Mouse (Mus musculus): Measurements from ENCODE around the gene Nosip. TPM values are rescaled to one million over a fixed set of nuclear protein-coding genes. Genes with fewer than 3 reads are reported as not detected.

Nosip gene
- 59.3 and 65.1 TPM in 2 replicates for polyA plus RNA-seq (2014; fragmentation: Nextera tagmentation; extraction: Ambion mirVana)

DNA sequence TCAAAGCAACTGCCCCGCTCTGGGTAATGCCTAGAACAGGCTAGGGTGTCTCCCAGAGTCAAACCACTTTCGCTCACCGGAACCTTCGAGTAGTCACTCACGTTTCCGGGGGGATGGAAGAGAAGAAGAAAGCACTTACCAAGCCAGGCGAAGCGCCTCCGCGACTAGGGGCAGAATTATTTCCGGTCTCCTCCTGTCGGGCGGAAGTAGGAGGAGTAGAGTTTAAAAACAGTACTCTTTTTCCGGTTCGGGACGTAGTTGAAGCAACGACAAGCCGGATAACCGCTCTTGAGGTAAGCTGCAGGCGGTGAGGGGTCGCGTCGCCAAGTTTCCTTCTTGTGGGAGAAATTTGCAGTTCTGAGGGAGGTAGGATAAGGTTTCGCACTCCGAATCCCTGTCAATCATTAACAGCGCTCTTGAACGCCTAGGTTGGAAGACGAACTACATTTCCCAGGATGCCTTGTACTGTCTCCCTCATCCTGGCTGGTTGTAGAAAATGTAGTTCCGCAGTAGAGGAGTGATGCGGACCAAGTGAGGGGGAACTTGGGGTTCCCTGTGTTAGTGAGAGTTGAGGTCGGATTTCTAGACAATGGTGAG, at the start of gene Nosip, which contains the start of gene Prrg2:
Gene Nosip, plus strand, starts transcription at position 191 of the 597 bp plus-strand sequence.
Gene Prrg2, minus strand, starts transcription at position 439 of the 597 bp plus-strand sequence.
- H3K9ac ChIP-seq (ENCODE audit: low read length), result peak within 1 kb of the TSS; percentile 68
- peak within 1 kb of the TSS; percentile 67; the same call in 1 of the 2 replicates for H3K27ac ChIP-seq (ENCODE audit: low read depth, low read length)
- peak within 1 kb of the TSS; percentile 64 for H3K4me3 ChIP-seq (ENCODE audit: low read depth, low read length)
- H3K36me3 ChIP-seq (ENCODE audit: control insufficient read depth, insufficient read depth, low read length), result no peaks in the 10 kb centered on the region
- peak within 1 kb of the TSS; percentile 52 for H3K4me2 ChIP-seq (ENCODE audit: low read depth)
- under 1% methylated on average over 31 of the region's 31 CpGs for WGBS
- no peaks in the 10 kb centered on the region for H3K27me3 ChIP-seq (ENCODE audit: control insufficient read depth, insufficient read depth, low read length)
- DNase-seq (ENCODE audit: low spot score) (peak; percentile 96), ATAC-seq (ENCODE audit: insufficient read depth, low FRiP score, low TSS enrichment) (peak; percentile 87)
- H3K4me1 ChIP-seq (ENCODE audit: control insufficient read depth, insufficient read depth, low read length), result peaks cover 13% of the 10 kb centered on the region; the same call in 1 of the 2 replicates
- H3K9me3 ChIP-seq (ENCODE audit: control insufficient read depth, low read length), result no peaks in the 10 kb centered on the region

DNA sequence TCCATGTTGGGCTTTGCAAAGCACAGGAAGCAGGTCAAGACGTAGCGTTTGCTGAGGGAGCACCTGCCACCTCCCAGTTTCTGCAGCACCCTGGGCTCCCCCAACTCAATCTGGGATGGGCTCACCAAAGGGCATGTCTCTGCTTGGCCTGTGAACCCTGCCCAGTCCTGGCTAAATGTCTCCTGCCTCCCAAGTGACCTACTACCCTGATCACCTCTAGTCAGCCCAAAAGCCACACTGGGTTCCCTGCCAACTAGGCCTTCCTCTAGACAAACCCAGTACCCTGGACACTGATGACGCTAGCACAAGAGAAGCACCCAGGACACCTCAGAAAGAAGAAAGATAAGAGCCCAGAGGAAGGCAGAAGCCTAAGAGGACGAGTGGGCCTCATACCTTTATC, 49.4 kb upstream of the Nosip start:
- peaks cover 31% of the 10 kb centered on the region for H3K36me3 ChIP-seq (ENCODE audit: control insufficient read depth, insufficient read depth, low read length)
- no peaks in the 10 kb centered on the region for H3K9me3 ChIP-seq (ENCODE audit: control insufficient read depth, low read length)
- H3K4me2 ChIP-seq (ENCODE audit: low read depth), result no peak overlapping the region
- 86% methylated on average over 4 of the region's 4 CpGs for WGBS
- peaks cover 9% of the 10 kb centered on the region for H3K4me1 ChIP-seq (ENCODE audit: control insufficient read depth, insufficient read depth, low read length)
- H3K27me3 ChIP-seq (ENCODE audit: control insufficient read depth, insufficient read depth, low read length), result no peaks in the 10 kb centered on the region
- H3K27ac ChIP-seq (ENCODE audit: low read depth, low read length), result no peak overlapping the region
- DNase-seq (ENCODE audit: low spot score) (no peak), ATAC-seq (ENCODE audit: insufficient read depth, low FRiP score, low TSS enrichment) (no peak)
- H3K9ac ChIP-seq (ENCODE audit: low read length), result no peak overlapping the region
- H3K4me3 ChIP-seq (ENCODE audit: low read depth, low read length), result no peak overlapping the region

- WGBS, result 96% methylated on average over 16 of the region's 16 CpGs
- H3K27ac ChIP-seq (ENCODE audit: low read depth, low read length), result no peak overlapping the region
- DNase-seq (ENCODE audit: low spot score) (no peak), ATAC-seq (ENCODE audit: insufficient read depth, low FRiP score, low TSS enrichment) (no peak)
- peaks cover 25% of the 10 kb centered on the region for H3K36me3 ChIP-seq (ENCODE audit: control insufficient read depth, insufficient read depth, low read length)
- no peaks in the 10 kb centered on the region for H3K9me3 ChIP-seq (ENCODE audit: control insufficient read depth, low read length)
- no peaks in the 10 kb centered on the region for H3K27me3 ChIP-seq (ENCODE audit: control insufficient read depth, insufficient read depth, low read length)
- H3K4me3 ChIP-seq (ENCODE audit: low read depth, low read length), result no peak overlapping the region
- H3K4me2 ChIP-seq (ENCODE audit: low read depth), result no peak overlapping the region
- peaks cover 12% of the 10 kb centered on the region for H3K4me1 ChIP-seq (ENCODE audit: control insufficient read depth, insufficient read depth, low read length)
- no peak overlapping the region for H3K9ac ChIP-seq (ENCODE audit: low read length)
Observed at GRCm38 (mm10) chr7:45013366-45014095, 48.7 kb upstream of the Nosip start.

- 96% methylated on average over 3 of the region's 3 CpGs for WGBS
- H3K4me3 ChIP-seq (ENCODE audit: low read depth, low read length), result no peak overlapping the region
Observed at GRCm38 (mm10) chr7:45014096-45014451, 48.2 kb upstream of the Nosip start.

DNA sequence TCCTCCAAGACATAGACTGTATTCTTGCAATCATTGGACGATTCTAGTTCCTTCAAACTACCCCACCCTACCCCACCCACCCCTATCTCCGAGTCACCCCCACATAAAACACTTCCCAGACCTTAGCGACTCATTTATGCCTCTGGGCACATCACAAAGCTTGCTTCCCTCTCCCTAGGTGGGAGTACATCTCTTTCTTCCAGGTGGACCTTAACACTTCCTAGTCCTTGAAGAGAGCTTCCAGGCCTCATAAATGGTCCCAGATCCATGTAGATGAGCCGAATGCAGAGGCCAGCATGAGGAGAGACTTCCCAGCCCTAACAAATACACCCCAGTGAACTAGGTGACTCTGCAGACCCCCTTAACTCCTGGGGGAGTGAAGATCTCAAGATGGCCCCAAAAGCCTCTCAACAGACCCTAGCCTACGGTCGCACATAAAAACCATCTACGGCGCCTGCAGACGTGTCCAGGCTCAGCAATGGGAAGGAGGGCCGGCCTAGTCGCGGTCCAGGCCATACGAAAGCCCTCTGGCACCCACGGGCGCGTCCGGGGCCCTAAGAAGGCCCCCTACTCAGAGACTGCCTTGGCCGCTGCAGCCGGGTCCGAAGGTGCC, 46.8 kb upstream of the Nosip start:
- Histone ChIP-seq H3K4me3 (ENCODE audit: low read depth, low read length) (peak overlapping the region; percentile 76), H3K4me1 (ENCODE audit: control insufficient read depth, insufficient read depth, low read length) (peaks cover 12% of the 10 kb centered on the region), H3K27me3 (ENCODE audit: control insufficient read depth, insufficient read depth, low read length) (no peaks in the 10 kb centered on the region), H3K27ac (ENCODE audit: low read depth, low read length) (peak overlapping the region; percentile 44; the same call in 1 of the 2 replicates), H3K4me2 (ENCODE audit: low read depth) (peak overlapping the region; percentile 82), H3K36me3 (ENCODE audit: control insufficient read depth, insufficient read depth, low read length) (peaks cover 17% of the 10 kb centered on the region), H3K9ac (ENCODE audit: low read length) (peak overlapping the region; percentile 93), H3K9me3 (ENCODE audit: control insufficient read depth, low read length) (no peaks in the 10 kb centered on the region)
- ATAC-seq (ENCODE audit: insufficient read depth, low FRiP score, low TSS enrichment) (no peak; the same call in 1 of the 2 replicates), DNase-seq (ENCODE audit: low spot score) (no peak)
- 1% methylated on average over 20 of the region's 20 CpGs for WGBS

More at GRCm38 (mm10) chr7:45014096-45014451, 48.2 kb upstream of the Nosip start:
- Histone ChIP-seq H3K9ac (ENCODE audit: low read length) (no peak overlapping the region), H3K27me3 (ENCODE audit: control insufficient read depth, insufficient read depth, low read length) (no peaks in the 10 kb centered on the region), H3K9me3 (ENCODE audit: control insufficient read depth, low read length) (no peaks in the 10 kb centered on the region), H3K4me1 (ENCODE audit: control insufficient read depth, insufficient read depth, low read length) (peaks cover 12% of the 10 kb centered on the region), H3K36me3 (ENCODE audit: control insufficient read depth, insufficient read depth, low read length) (peaks cover 22% of the 10 kb centered on the region), H3K27ac (ENCODE audit: low read depth, low read length) (no peak overlapping the region), H3K4me2 (ENCODE audit: low read depth) (no peak overlapping the region)
- DNase-seq (ENCODE audit: low spot score), result no peak
- no peak for ATAC-seq (ENCODE audit: insufficient read depth, low FRiP score, low TSS enrichment)

DNA sequence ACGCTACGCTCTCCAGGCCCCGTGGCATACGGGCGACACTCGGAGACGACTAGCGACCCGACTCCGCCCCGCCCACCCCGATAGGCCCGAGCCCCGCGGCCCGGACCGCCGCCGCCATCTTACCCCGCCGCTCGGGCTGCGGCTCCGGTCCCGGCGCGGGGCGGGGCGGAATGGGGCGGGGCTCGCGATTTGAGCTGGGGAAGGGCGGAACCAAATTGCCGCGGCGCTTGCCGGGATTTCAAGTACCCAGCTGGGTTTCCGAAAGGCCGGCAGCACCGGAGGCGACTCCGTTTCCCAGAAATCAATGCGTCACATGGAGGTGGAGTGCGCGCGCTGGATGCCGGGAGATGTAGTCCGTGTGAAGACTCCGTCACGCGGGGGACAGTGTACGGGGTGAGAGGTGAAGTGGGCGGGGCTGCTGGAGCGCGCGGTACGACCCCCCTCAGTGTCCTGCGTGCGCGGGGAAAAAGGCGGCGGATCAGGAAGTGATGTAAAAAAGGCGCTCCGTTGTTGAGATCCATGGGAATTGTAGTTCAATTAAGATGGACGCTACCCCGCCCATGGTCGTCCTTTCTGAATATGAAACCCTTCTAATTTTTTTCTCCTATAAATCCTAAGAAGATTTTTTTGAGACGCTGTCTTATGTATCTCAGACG, 46.1 kb upstream of the Nosip start, which contains the start of gene Scaf1:
Gene Scaf1, minus strand, starts transcription at position 407 of the 656 bp plus-strand sequence.
- H3K4me1 ChIP-seq (ENCODE audit: control insufficient read depth, insufficient read depth, low read length), result peaks cover 12% of the 10 kb centered on the region
- ATAC-seq (ENCODE audit: insufficient read depth, low FRiP score, low TSS enrichment), result peak; percentile 90

DNA sequence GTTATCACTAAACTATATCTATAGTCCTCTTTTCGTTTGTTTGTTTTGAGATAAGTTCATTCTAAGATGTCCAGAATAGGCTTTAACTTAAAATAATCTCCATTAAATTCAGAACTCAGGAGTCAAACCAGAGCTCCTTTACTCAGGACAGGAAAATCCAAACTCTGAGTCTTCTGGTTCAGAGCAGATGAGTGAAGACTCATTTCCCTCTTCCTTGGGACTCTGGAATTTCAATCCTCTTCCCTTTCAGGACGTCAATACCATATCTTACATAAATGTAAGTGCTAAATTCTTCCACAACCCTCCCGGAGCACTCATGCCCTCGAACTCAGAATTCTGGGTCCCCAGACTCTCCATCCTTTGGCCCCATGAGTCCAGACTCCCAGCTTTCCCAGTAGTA, 45.5 kb upstream of the Nosip start:
- peak overlapping the region; percentile 84 for H3K4me2 ChIP-seq (ENCODE audit: low read depth)
- DNase-seq (ENCODE audit: low spot score) (no peak), ATAC-seq (ENCODE audit: insufficient read depth, low FRiP score, low TSS enrichment) (no peak)
- no peaks in the 10 kb centered on the region for H3K9me3 ChIP-seq (ENCODE audit: control insufficient read depth, low read length)
- H3K4me1 ChIP-seq (ENCODE audit: control insufficient read depth, insufficient read depth, low read length), result peaks cover 12% of the 10 kb centered on the region
- peak overlapping the region; percentile 69; the same call in 1 of the 2 replicates for H3K9ac ChIP-seq (ENCODE audit: low read length)
- WGBS, result 2% methylated on average over 4 of the region's 4 CpGs
- H3K27me3 ChIP-seq (ENCODE audit: control insufficient read depth, insufficient read depth, low read length), result no peaks in the 10 kb centered on the region
- peak overlapping the region; percentile 72 for H3K27ac ChIP-seq (ENCODE audit: low read depth, low read length)
- H3K4me3 ChIP-seq (ENCODE audit: low read depth, low read length), result peak overlapping the region; percentile 76
- H3K36me3 ChIP-seq (ENCODE audit: control insufficient read depth, insufficient read depth, low read length), result peaks cover 11% of the 10 kb centered on the region

More for the DNA sequence above, 46.1 kb upstream of the Nosip start, which contains the start of gene Scaf1:
- Histone ChIP-seq H3K4me3 (ENCODE audit: low read depth, low read length) (peak within 1 kb of the TSS; percentile 76), H3K4me2 (ENCODE audit: low read depth) (peak within 1 kb of the TSS; percentile 84), H3K9ac (ENCODE audit: low read length) (peak within 1 kb of the TSS; percentile 93), H3K27me3 (ENCODE audit: control insufficient read depth, insufficient read depth, low read length) (no peaks in the 10 kb centered on the region), H3K27ac (ENCODE audit: low read depth, low read length) (peak within 1 kb of the TSS; percentile 72), H3K36me3 (ENCODE audit: control insufficient read depth, insufficient read depth, low read length) (peaks cover 15% of the 10 kb centered on the region), H3K9me3 (ENCODE audit: control insufficient read depth, low read length) (no peaks in the 10 kb centered on the region)
- 1% methylated on average over 69 of the region's 69 CpGs for WGBS
- DNase-seq (ENCODE audit: low spot score), result peak; percentile 100
